Mouse (Mus musculus): ENCODE measurements around the gene Trak1. TPM values are rescaled to one million over a fixed set of nuclear protein-coding genes. Genes with fewer than 3 reads are reported as not detected.

Trak1 gene
- total and polyA plus RNA-seq, 3 experiments: 8.2 to 28.6 (median 18.1) TPM

DNA sequence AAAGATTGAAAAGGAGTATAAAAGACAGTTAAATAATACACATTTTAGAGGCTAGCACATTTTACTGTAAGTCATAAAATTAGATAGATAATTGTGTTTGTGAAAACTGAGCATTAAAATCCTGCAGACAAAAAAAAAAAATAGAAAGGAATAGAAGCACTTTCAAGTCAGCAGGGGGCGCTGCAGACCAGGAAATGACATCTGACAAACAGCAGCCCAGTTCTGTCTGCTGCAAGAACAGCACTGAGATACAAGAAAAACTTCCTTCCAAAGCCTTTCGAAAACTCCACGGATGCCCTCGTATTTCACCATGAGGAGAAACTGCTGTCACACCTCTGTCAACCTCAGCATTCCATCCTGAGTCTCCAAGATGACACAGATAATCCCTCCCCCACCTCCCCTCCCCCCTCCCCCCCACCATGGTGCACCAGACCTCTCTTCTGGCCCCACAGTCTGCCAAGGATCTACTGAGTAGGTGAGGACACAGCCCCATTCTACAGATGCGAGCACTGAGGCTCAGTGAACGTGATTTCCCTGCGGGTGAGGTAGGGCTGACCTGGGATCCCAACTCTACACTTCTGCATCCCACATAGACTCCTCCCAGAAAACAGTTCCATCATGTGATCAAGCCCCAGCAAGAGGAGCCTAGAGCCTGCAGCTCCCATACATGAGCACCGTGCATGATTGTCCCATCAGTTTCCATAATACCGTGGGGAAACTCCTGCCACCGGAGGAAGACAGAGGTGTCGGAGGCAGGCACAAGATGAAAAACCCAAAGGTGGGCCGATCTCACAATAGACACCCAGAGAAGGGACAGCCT lies 49.1 kb upstream of the Trak1 start:
- Histone ChIP-seq H3K36me3 (replicated peaks in 1 of 2; ENCODE audit: control insufficient read depth in 1 of 2, insufficient read depth in 1 of 2, low read length in 1 of 2) (peaks cover 14 to 71% of the 10 kb centered on the region in 2 experiments), H3K9me3 (replicated peaks; ENCODE audit: low read length) (no peaks in the 10 kb centered on the region), H3K79me2 (replicated peaks; ENCODE audit: control insufficient read depth, extremely low read depth, insufficient read depth, poor library complexity, severe bottlenecking) (no peaks in the 10 kb centered on the region), H3K9ac (ENCODE audit: insufficient read depth, low read depth) (no peak overlapping the region), H3K4me2 (ENCODE audit: insufficient read depth, low read depth, poor library complexity, severe bottlenecking) (no peak overlapping the region), H3K27me3 (replicated peaks) (no peaks in the 10 kb centered on the region), H3K27ac (ENCODE audit: insufficient read depth, low read depth) (no peak overlapping the region), H3K4me1 (ENCODE audit: control insufficient read depth in 1 of 2, insufficient read depth in 2 of 2) (peaks cover 0 to 10% of the 10 kb centered on the region in 2 experiments; a peak in 1 of 4 replicates), H3K4me3 (replicated peaks in 1 of 3; ENCODE audit: low read depth in 2 of 3, low read length in 2 of 3, poor library complexity in 1 of 3) (no peak overlapping the region)
- in situ Hi-C loops (cut with MboI; ENCODE audit: low pct_ligation_motif_present, low pct_unique_long_range_greater_than_20kb, low sequenced_read_pairs): loop anchor here (10.0 kb wide), 2 partner anchors 227 to 367 kb away; no protein-coding TSS in a partner anchor
- DNase-seq (ENCODE audit: extremely low read depth): peak; percentile 87
- dilution Hi-C loops (cut with MboI; ENCODE audit: extremely low pct_ligation_motif_present, extremely low pct_unique_long_range_greater_than_20kb, low sequenced_read_pairs): no loop called here
- TF ChIP-seq KAT2A (IDR thresholded peaks at IDR 0.05; ENCODE audit: insufficient replicate concordance, low read length) (no peak), HCFC1 (IDR thresholded peaks at IDR 0.05; ENCODE audit: low read depth, low read length) (no peak), JUND (conservative IDR thresholded peaks at IDR 0.05; ENCODE audit: low read depth, low read length) (no peak), CTCF (conservative IDR thresholded peaks at IDR 0.05 in 1 of 2, IDR thresholded peaks at IDR 0.05 in 1 of 2; ENCODE audit: low read depth in 2 of 2, low read length in 2 of 2) (peak; percentile 34 to 97; a peak in 3 of 4 replicates), CHD1 (IDR thresholded peaks at IDR 0.05; ENCODE audit: low read depth, low read length) (no peak), BHLHE40 (IDR thresholded peaks at IDR 0.05; ENCODE audit: low read depth, low read length) (no peak), TCF12 (IDR thresholded peaks at IDR 0.05; ENCODE audit: low read depth, low read length) (no peak), POLR2AphosphoS2 (IDR thresholded peaks at IDR 0.05; ENCODE audit: low read depth, low read length) (no peak), RAD21 (IDR thresholded peaks at IDR 0.05; ENCODE audit: low read depth, low read length) (peak; percentile 98), RCOR1 (conservative IDR thresholded peaks at IDR 0.05; ENCODE audit: low read depth, low read length) (no peak), MAX (IDR thresholded peaks at IDR 0.05; ENCODE audit: low read length) (no peak), JUN (IDR thresholded peaks at IDR 0.05; ENCODE audit: insufficient read depth, low read depth, low read length) (no peak), MXI1 (IDR thresholded peaks at IDR 0.05; ENCODE audit: low read depth, low read length) (no peak), MAFK (IDR thresholded peaks at IDR 0.05; ENCODE audit: insufficient replicate concordance, low read length) (no peak), PAX5 (IDR thresholded peaks at IDR 0.05; ENCODE audit: low read length) (no peak), UBTF (IDR thresholded peaks at IDR 0.05; ENCODE audit: low read depth, low read length) (no peak), POLR2A (IDR thresholded peaks at IDR 0.05; ENCODE audit: low read depth, low read length) (no peak), ELF1 (IDR thresholded peaks at IDR 0.05; ENCODE audit: low read depth, low read length) (peak; percentile 38; the same call in 1 of the 2 replicates), EP300 (IDR thresholded peaks at IDR 0.05; ENCODE audit: low read length) (no peak), SIN3A (IDR thresholded peaks at IDR 0.05; ENCODE audit: low read length) (no peak), ZKSCAN1 (IDR thresholded peaks at IDR 0.05; ENCODE audit: borderline replicate concordance, low read depth, low read length) (no peak), USF1 (IDR thresholded peaks at IDR 0.05; ENCODE audit: low read depth, low read length) (no peak), MYC (IDR thresholded peaks at IDR 0.05; ENCODE audit: low read depth, low read length) (no peak), ZMIZ1 (IDR thresholded peaks at IDR 0.05; ENCODE audit: low read depth, low read length) (no peak), TBP (conservative IDR thresholded peaks at IDR 0.05; ENCODE audit: low read depth, low read length) (no peak), ZC3H11A (IDR thresholded peaks at IDR 0.05; ENCODE audit: low read depth, low read length) (peak; percentile 87), NELFE (IDR thresholded peaks at IDR 0.05; ENCODE audit: low read depth, low read length) (no peak; the same call in 1 of the 2 replicates), ETS1 (conservative IDR thresholded peaks at IDR 0.05; ENCODE audit: low read depth, low read length) (no peak), USF2 (conservative IDR thresholded peaks at IDR 0.05; ENCODE audit: low read depth, low read length) (no peak), SMC3 (IDR thresholded peaks at IDR 0.05; ENCODE audit: low read depth, low read length) (peak; percentile 96), MAZ (IDR thresholded peaks at IDR 0.05; ENCODE audit: low read depth, low read length) (no peak), ZNF384 (IDR thresholded peaks at IDR 0.05; ENCODE audit: low read depth, low read length) (peak; percentile 97), CHD2 (IDR thresholded peaks at IDR 0.05; ENCODE audit: low read length) (no peak; the same call in 1 of the 2 replicates)
